Mouse (Mus musculus) MEL (cell line): Measurements from ENCODE around the gene Dlg2. TPM values are rescaled to one million over a fixed set of nuclear protein-coding genes. Genes with fewer than 3 reads are reported as not detected.

ENCODE experiments used
- DNase-seq: peaks from one replicate; pipeline ENCODE4 v3.0.0; 2011; ENCODE audit warnings: low read depth, low spot score
- H3K27ac ChIP-seq: 2 replicates; pipeline ENCODE4 v1.5.1; 2012; ENCODE audit warnings: low read depth, mild to moderate bottlenecking, control low read depth, low read length, moderate library complexity; ENCODE audit not compliant: control insufficient read depth
- H3K27me3 ChIP-seq, 2 experiments: fragments of 150-350 bp in 1 of 2; sonication (generic) in 1 of 2; 2 replicates each; pipeline ENCODE4 v1.6.1; 2012; ENCODE audit warnings: low read length in 2 of 2, mild to moderate bottlenecking in 2 of 2, improper control_type of control experiment in 1 of 2, moderate library complexity in 1 of 2; ENCODE audit not compliant: insufficient read depth in 2 of 2, control insufficient read depth in 1 of 2
- H3K36me3 ChIP-seq, 2 experiments: 2 replicates each; pipeline ENCODE4 v1.6.1; 2012 to 2014; ENCODE audit warnings: low read length in 2 of 2, improper control_type of control experiment in 1 of 2, inconsistent platforms in 1 of 2, mild to moderate bottlenecking in 1 of 2; ENCODE audit not compliant: insufficient read depth in 2 of 2, control insufficient read depth in 1 of 2
- H3K4me1 ChIP-seq, 2 experiments: fragments of 150-350 bp in 1 of 2; sonication (generic) in 1 of 2; 2 replicates each; pipeline ENCODE4 v1.6.1; 2012; ENCODE audit warnings: low read length in 2 of 2, improper control_type of control experiment in 1 of 2, mild to moderate bottlenecking in 1 of 2; ENCODE audit not compliant: insufficient read depth in 2 of 2, control insufficient read depth in 1 of 2
- H3K4me3 ChIP-seq, 2 experiments: fragments of 150-350 bp in 1 of 2; sonication (generic) in 1 of 2; 2 replicates each; pipeline ENCODE4 v1.5.1; 2012; ENCODE audit warnings: low read depth in 2 of 2, low read length in 2 of 2, mild to moderate bottlenecking in 2 of 2, moderate library complexity in 2 of 2, control low read depth in 1 of 2, improper control_type of control experiment in 1 of 2; ENCODE audit not compliant: control insufficient read depth in 1 of 2, insufficient read depth in 1 of 2
- H3K79me2 ChIP-seq: 2 replicates; pipeline ENCODE4 v1.6.1; 2012; ENCODE audit warnings: mild to moderate bottlenecking, low read length, moderate library complexity; ENCODE audit not compliant: control insufficient read depth, poor library complexity, insufficient read depth
- H3K9ac ChIP-seq: 2 replicates; pipeline ENCODE4 v1.6.1; 2012; ENCODE audit warnings: low read depth, mild to moderate bottlenecking, control low read depth, low read length, moderate library complexity; ENCODE audit not compliant: control insufficient read depth, poor library complexity, severe bottlenecking
- H3K9me3 ChIP-seq: fragments of 150-350 bp; sonication (generic); replicated peaks from 2 replicates; pipeline ENCODE4 v1.6.1; 2012; ENCODE audit warnings: mild to moderate bottlenecking, low read length, improper control_type of control experiment, moderate library complexity; ENCODE audit not compliant: insufficient read depth
- CHD2 ChIP-seq: IDR thresholded peaks from 2 replicates; pipeline ENCODE4 v1.6.1; 2011; ENCODE audit warnings: low read length, improper control_type of control experiment
- CTCF ChIP-seq, 3 experiments: IDR thresholded peaks in 2 of 3; conservative IDR thresholded peaks in 1 of 3; 2 replicates each; pipeline ENCODE4 v1.5.1; 2011 to 2012; ENCODE audit warnings: low read length in 3 of 3, low read depth in 2 of 3, mild to moderate bottlenecking in 2 of 3, improper control_type of control experiment in 1 of 3, inconsistent platforms in 1 of 3, mixed read lengths in 1 of 3, moderate library complexity in 1 of 3; ENCODE audit not compliant: control insufficient read depth in 1 of 3, insufficient read depth in 1 of 3, poor library complexity in 1 of 3, severe bottlenecking in 1 of 3
- E2F4 ChIP-seq: IDR thresholded peaks from 2 replicates; pipeline ENCODE4 v1.6.1; 2011; ENCODE audit warnings: low read depth, low read length, improper control_type of control experiment, borderline replicate concordance
- ELF1 ChIP-seq: IDR thresholded peaks from 2 replicates; pipeline ENCODE4 v1.6.1; 2014; ENCODE audit warnings: low read depth, mild to moderate bottlenecking, inconsistent platforms, low read length, improper control_type of control experiment, moderate library complexity
- EP300 ChIP-seq, 2 experiments: IDR thresholded peaks; 2 replicates each; pipeline ENCODE4 v1.6.1; 2011; ENCODE audit warnings: improper control_type of control experiment in 2 of 2, low read length in 2 of 2, low read depth in 1 of 2, mild to moderate bottlenecking in 1 of 2
- ETS1 ChIP-seq: IDR thresholded peaks from 2 replicates; pipeline ENCODE4 v1.6.1; 2012; ENCODE audit warnings: low read depth, mild to moderate bottlenecking, inconsistent platforms, low read length, improper control_type of control experiment, moderate library complexity
- GABPA ChIP-seq: IDR thresholded peaks from 2 replicates; pipeline ENCODE4 v1.6.1; 2012; ENCODE audit warnings: low read depth, mild to moderate bottlenecking, inconsistent platforms, low read length, improper control_type of control experiment, moderate library complexity
- HCFC1 ChIP-seq: IDR thresholded peaks from 2 replicates; pipeline ENCODE4 v1.6.1; 2012; ENCODE audit warnings: low read depth, mild to moderate bottlenecking, inconsistent platforms, low read length, improper control_type of control experiment, moderate library complexity
- MAFK ChIP-seq: IDR thresholded peaks from 2 replicates; pipeline ENCODE4 v1.6.1; 2011; ENCODE audit warnings: low read depth, mild to moderate bottlenecking, low read length, improper control_type of control experiment, borderline replicate concordance
- MEF2A ChIP-seq: IDR thresholded peaks from 2 replicates; pipeline ENCODE4 v1.6.1; 2014; ENCODE audit warnings: low read depth, mild to moderate bottlenecking, inconsistent platforms, low read length, improper control_type of control experiment; ENCODE audit not compliant: poor library complexity, insufficient replicate concordance, severe bottlenecking; ENCODE audit errors: extremely low read depth
- MYB ChIP-seq: IDR thresholded peaks from 2 replicates; pipeline ENCODE4 v1.6.1; 2011; ENCODE audit warnings: mild to moderate bottlenecking, low read depth, low read length, improper control_type of control experiment
- POLR2AphosphoS5 ChIP-seq: IDR thresholded peaks from 2 replicates; pipeline ENCODE4 v1.6.1; 2012; ENCODE audit warnings: low read depth, borderline replicate concordance, mild to moderate bottlenecking, inconsistent platforms, low read length, moderate library complexity, mixed read lengths
- RAD21 ChIP-seq: IDR thresholded peaks from 2 replicates; pipeline ENCODE4 v1.6.1; 2011; ENCODE audit warnings: mild to moderate bottlenecking, low read depth, low read length, improper control_type of control experiment
- RCOR1 ChIP-seq: IDR thresholded peaks from 2 replicates; pipeline ENCODE4 v1.6.1; 2012; ENCODE audit warnings: low read depth, mild to moderate bottlenecking, inconsistent platforms, low read length, improper control_type of control experiment
- SIN3A ChIP-seq: IDR thresholded peaks from 2 replicates; pipeline ENCODE4 v1.6.1; 2012; ENCODE audit warnings: low read length, improper control_type of control experiment, inconsistent platforms
- SMC3 ChIP-seq: IDR thresholded peaks from 2 replicates; pipeline ENCODE4 v1.6.1; 2011; ENCODE audit warnings: low read depth, low read length, improper control_type of control experiment
- TCF12 ChIP-seq: IDR thresholded peaks from 2 replicates; pipeline ENCODE4 v1.6.1; 2014; ENCODE audit warnings: low read depth, mild to moderate bottlenecking, inconsistent platforms, low read length, improper control_type of control experiment, moderate library complexity
- UBTF ChIP-seq: IDR thresholded peaks from 2 replicates; pipeline ENCODE4 v1.6.1; 2012; ENCODE audit warnings: low read depth, mild to moderate bottlenecking, inconsistent platforms, low read length, improper control_type of control experiment, moderate library complexity, borderline replicate concordance; ENCODE audit not compliant: insufficient read depth
- USF1 ChIP-seq: IDR thresholded peaks from 2 replicates; pipeline ENCODE4 v1.6.1; 2014; ENCODE audit warnings: low read depth, mild to moderate bottlenecking, inconsistent platforms, low read length, improper control_type of control experiment, moderate library complexity
- ZKSCAN1 ChIP-seq: IDR thresholded peaks from 2 replicates; pipeline ENCODE4 v1.6.1; 2012; ENCODE audit warnings: low read depth, mild to moderate bottlenecking, inconsistent platforms, low read length, improper control_type of control experiment, moderate library complexity
- polyA plus RNA-seq, 2 experiments: library from polyadenylated mRNA; stranded (reverse) in 1 of 2; unstranded in 1 of 2; fragments of >175 nt in 1 of 2; fragments of >200 nt in 1 of 2; gene quantifications; 2 replicates each; pipeline versions ENCODE4 v1.2.1 to v1.2.4; 2012; ENCODE audit warnings: low replicate concordance in 2 of 2, low read depth in 1 of 2; ENCODE audit not compliant: insufficient read length in 2 of 2, insufficient read depth in 1 of 2, missing spikeins in 1 of 2
- total RNA-seq: library from RNA; depleted of rRNA; stranded (reverse); fragments of 300-350 nt; gene quantifications from 2 replicates; pipeline ENCODE4 v1.2.3, GENCODE M21; 2012; rRNA removed

The Dlg2 gene
- total and polyA plus RNA-seq, 3 experiments = 0.04 TPM; not detected in 2

- H3K36me3 ChIP-seq = no peaks in the 10 kb centered on the region
- H3K27me3 ChIP-seq = no peaks in the 10 kb centered on the region
- H3K9me3 ChIP-seq = no peaks in the 10 kb centered on the region
- DNase-seq = no peak
- no peak overlapping the region for H3K4me3 ChIP-seq
- TF ChIP-seq UBTF (no peak), ELF1 (no peak), SIN3A (no peak), POLR2AphosphoS5 (no peak), GABPA (no peak), SMC3 (no peak), E2F4 (no peak), TCF12 (no peak), ZKSCAN1 (no peak), RCOR1 (no peak), CHD2 (no peak), MYB (no peak), USF1 (no peak)
- no peak overlapping the region for H3K27ac ChIP-seq
- no peaks in the 10 kb centered on the region for H3K79me2 ChIP-seq
- no peak overlapping the region for H3K9ac ChIP-seq
- H3K4me1 ChIP-seq = no peaks in the 10 kb centered on the region
Observed at GRCm38 (mm10) chr7:92492262-92492661, 2015.8 kb downstream of the Dlg2 start.

DNA sequence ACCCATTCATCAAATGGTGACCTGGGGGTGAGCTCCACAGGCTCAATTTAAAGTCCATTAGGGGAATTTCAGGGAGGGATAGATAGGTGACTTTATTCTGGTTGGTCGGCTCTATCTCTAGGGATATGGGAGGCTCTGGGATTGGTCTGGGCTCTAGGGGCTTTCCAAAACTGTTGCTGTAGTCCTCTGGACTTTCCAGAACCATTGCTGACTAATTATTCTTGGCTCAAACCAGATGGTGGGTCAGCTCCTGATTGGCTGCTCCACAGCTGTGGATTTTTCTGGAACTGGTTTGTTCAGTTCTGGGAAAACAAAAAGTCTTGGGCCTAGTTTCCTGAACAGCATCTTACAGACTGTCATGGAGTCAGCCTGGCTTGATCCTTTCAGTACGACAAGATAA, 2017.0 kb downstream of the Dlg2 start:
- DNase-seq = no peak
- H3K4me1 ChIP-seq = no peaks in the 10 kb centered on the region
- no peaks in the 10 kb centered on the region for H3K9me3 ChIP-seq
- TF ChIP-seq GABPA (no peak), HCFC1 (no peak), MEF2A (no peak), MAFK (no peak), EP300 (IDR thresholded peaks at IDR 0.05; ENCODE audit: low read depth in 1 of 2, low read length in 2 of 2) (no peak), ZKSCAN1 (no peak), TCF12 (no peak), RCOR1 (no peak), ETS1 (no peak), RAD21 (no peak), CTCF (IDR thresholded peaks at IDR 0.05 in 2 of 3, conservative IDR thresholded peaks at IDR 0.05 in 1 of 3; ENCODE audit: control insufficient read depth in 1 of 3, insufficient read depth in 1 of 3, low read depth in 2 of 3, low read length in 3 of 3, poor library complexity in 1 of 3, severe bottlenecking in 1 of 3) (no peak)
- TF ChIP-seq, all 39 proteins: peak for 0
- Histone ChIP-seq H3K4me3 (no peak overlapping the region), H3K36me3 (no peaks in the 10 kb centered on the region), H3K9ac (no peak overlapping the region), H3K79me2 (no peaks in the 10 kb centered on the region), H3K27me3 (no peaks in the 10 kb centered on the region), H3K27ac (no peak overlapping the region)

Other genes with a start within 250 kb of the Dlg2 start
- not detected in 2 replicates for gene Ccdc83, start 210.9 kb upstream of the Dlg2 start, total RNA-seq
- gene Ccdc83, start 210.9 kb upstream of the Dlg2 start, polyA plus RNA-seq = not detected
- gene Sytl2, start 174.4 kb upstream of the Dlg2 start, total RNA-seq = not detected in 2 replicates
- gene Sytl2, start 174.4 kb upstream of the Dlg2 start, polyA plus RNA-seq = not detected
- not detected in 2 replicates for gene Ccdc89, start 50.1 kb upstream of the Dlg2 start, total RNA-seq
- not detected for gene Ccdc89, start 50.1 kb upstream of the Dlg2 start, polyA plus RNA-seq
- gene Crebzf, start 33.9 kb upstream of the Dlg2 start, total RNA-seq = 54.6 and 63.3 TPM in 2 replicates
- 100 to 1,000 TPM in 1 of 2 experiments, 10 to 100 TPM in 1; 78.9 to 152 TPM for gene Crebzf, start 33.9 kb upstream of the Dlg2 start, polyA plus RNA-seq
- 10.3 and 14.3 TPM in 2 replicates for gene Tmem126a, start 19.4 kb upstream of the Dlg2 start, total RNA-seq
- 10 to 100 TPM in 1 of 2 experiments, not detected in 1; 11.9 TPM for gene Tmem126a, start 19.4 kb upstream of the Dlg2 start, polyA plus RNA-seq
- gene Tmem126b, start 671 bp upstream of the Dlg2 start, total RNA-seq = 7.9 and 8.1 TPM in 2 replicates
- gene Tmem126b, start 671 bp upstream of the Dlg2 start, polyA plus RNA-seq = 1 to 10 TPM in 1 of 2 experiments, not detected in 1; 7.9 TPM